Mouse (Mus musculus) brown adipose tissue, adult 24 weeks (tissue): ENCODE measurements around the gene Sox9. TPM values are rescaled to one million over a fixed set of nuclear protein-coding genes. Genes with fewer than 3 reads are reported as not detected.

ENCODE experiments used
- H3K27ac ChIP-seq: fragments of 200-500 bp; replicated peaks from 2 replicates; pipeline ENCODE4 v1.5.1; 2012; ENCODE audit warnings: low read depth, mild to moderate bottlenecking, low read length
- H3K4me1 ChIP-seq: fragments of 200-500 bp; 2 replicates; pipeline ENCODE4 v1.6.1; 2012; ENCODE audit warnings: low read length, mixed read lengths; ENCODE audit not compliant: control insufficient read depth, insufficient read depth, insufficient read length
- H3K4me3 ChIP-seq: fragments of 200-500 bp; 2 replicates; pipeline ENCODE4 v1.5.1; 2012; ENCODE audit warnings: low read depth, mild to moderate bottlenecking, low read length, moderate library complexity; ENCODE audit not compliant: insufficient read depth
- polyA plus RNA-seq: library from polyadenylated mRNA; stranded (reverse); fragments of >200 nt; gene quantifications from 2 replicates; pipeline ENCODE4 v1.2.4, GENCODE M21; 2012; ENCODE audit not compliant: missing spikeins, insufficient read depth, insufficient read length

The Sox9 gene
- polyA plus RNA-seq, 1 experiment: 0.99 TPM

DNA sequence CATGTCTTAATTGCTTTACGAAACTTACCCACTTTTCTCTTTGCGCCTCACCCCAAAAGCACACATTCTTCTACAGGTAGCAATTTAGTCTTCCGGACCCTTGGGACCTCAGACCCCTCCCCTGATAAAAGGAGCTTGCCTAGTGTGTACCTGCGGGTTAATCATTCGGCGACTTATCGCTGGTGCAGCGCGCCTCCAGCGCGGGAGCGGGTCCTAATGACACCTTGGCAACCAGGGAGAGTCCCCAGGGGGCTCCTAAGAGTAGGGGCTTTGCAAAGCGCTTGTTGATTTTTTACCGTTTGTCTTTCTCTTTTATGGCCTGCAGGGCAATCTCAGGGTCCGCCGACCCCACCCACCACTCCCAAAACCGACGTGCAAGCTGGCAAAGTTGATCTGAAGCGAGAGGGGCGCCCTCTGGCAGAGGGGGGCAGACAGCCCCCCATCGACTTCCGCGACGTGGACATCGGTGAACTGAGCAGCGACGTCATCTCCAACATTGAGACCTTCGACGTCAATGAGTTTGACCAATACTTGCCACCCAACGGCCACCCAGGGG, 2.4 kb downstream of the Sox9 start:
- peaks cover 3% of the 10 kb centered on the region; the same call in 1 of the 2 replicates for H3K4me1 ChIP-seq
- H3K4me3 ChIP-seq: no peak overlapping the region
- no peak overlapping the region for H3K27ac ChIP-seq

DNA sequence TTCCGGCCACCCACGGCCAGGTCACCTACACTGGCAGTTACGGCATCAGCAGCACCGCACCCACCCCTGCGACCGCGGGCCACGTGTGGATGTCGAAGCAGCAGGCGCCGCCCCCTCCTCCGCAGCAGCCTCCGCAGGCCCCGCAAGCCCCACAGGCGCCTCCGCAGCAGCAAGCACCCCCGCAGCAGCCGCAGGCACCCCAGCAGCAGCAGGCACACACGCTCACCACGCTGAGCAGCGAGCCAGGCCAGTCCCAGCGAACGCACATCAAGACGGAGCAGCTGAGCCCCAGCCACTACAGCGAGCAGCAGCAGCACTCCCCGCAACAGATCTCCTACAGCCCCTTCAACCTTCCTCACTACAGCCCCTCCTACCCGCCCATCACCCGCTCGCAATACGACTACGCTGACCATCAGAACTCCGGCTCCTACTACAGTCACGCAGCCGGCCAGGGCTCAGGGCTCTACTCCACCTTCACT, 2.9 kb downstream of the Sox9 start:
- Histone ChIP-seq H3K4me1 (peaks cover 3% of the 10 kb centered on the region; the same call in 1 of the 2 replicates), H3K4me3 (no peak overlapping the region), H3K27ac (no peak overlapping the region)

GRCm38 (mm10) chr11:112785581-112785980, 3.6 kb downstream of the Sox9 start:
- Histone ChIP-seq H3K4me1 (peaks cover 3% of the 10 kb centered on the region; the same call in 1 of the 2 replicates), H3K27ac (no peak overlapping the region), H3K4me3 (no peak overlapping the region)

DNA sequence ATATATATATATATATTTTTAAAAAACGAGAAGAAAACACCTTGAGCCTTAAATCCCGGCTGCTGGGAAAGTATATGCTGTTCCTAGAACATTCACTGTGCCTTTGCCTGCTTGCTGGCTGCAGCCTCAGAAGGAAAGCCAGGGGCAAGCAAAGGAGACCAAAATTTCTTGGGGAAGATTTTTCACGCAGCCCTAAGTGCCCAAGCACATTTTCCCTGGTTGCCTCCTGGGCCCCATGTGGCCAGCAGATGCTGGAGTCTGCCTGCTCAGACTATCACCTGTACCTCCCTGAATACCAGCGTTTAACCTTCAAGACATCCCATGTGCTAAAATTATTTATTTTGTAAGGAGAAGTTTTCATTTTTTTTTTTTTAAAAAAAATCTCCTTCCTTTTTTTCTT, 4.4 kb downstream of the Sox9 start:
- no peak overlapping the region for H3K4me3 ChIP-seq
- H3K27ac ChIP-seq: no peak overlapping the region
- peaks cover 3% of the 10 kb centered on the region; the same call in 1 of the 2 replicates for H3K4me1 ChIP-seq

DNA sequence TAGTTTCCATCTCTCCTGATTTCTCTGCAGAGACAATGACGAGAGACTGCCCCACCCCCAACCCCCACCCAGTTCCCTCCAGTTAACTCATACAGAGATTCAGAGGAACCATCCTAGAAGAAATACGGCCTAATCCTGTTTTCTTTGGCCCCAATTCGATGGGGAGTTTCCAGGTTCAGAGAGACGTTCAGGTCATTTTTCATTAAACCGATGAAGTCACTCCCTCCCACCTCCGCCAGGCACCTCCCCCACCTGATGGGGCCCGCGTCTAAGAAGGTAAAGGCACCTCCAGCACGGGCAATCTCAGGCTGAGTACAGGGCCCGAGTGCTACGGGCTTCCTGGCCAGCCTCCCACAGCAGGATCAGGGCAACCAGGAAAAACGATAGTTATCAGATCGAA, 6.3 kb downstream of the Sox9 start:
- Histone ChIP-seq H3K27ac (no peak overlapping the region), H3K4me1 (no peaks in the 10 kb centered on the region; the same call in 1 of the 2 replicates), H3K4me3 (no peak overlapping the region)

DNA sequence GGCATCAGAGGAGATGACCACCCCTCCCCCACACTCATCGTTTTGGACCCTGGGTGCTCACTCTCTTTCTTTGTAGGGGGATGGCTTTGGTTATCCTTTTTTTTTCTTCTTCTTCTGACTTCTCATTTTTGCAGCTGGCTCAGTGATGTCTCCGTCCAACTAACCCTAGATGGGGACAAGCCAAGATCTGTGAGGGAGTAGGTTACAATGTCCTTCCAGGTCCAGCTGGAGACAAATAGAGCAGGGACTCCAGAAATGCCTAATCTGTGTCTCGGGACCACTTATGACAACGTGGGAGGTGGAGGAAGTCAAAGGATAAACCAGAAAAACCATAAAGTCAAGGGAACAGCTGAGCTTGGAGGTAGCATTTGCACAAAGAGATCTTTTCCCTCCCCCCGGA, 14.4 kb downstream of the Sox9 start:
- Histone ChIP-seq H3K4me3 (no peak overlapping the region), H3K27ac (no peak overlapping the region), H3K4me1 (peaks cover 3% of the 10 kb centered on the region; the same call in 1 of the 2 replicates)

DNA sequence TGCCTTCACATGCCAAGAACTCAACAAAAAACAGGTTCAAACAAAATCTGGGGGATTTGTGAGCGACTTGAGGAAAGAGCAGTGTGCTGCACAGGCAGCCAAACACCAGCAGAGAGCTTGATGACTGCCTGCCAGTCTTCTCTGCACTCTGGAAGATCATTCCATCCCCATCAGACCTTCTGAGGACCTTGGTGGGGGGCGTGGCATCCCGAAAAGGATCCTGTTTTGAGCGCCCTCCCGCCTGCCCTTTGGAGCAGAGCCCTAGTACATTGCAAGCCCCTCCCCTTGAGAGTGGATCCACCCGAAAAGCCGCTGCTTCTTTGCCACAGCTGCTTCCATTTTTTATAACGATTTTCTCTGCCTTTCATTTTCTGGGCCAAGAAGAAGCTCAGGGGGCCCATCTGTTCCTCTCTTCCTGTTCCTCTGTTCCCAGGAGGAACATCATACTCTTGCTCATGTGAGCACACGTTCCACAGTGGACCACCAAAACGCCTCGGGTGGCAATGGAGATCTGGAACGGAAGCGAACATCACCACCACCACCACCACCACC, 16.9 kb downstream of the Sox9 start:
- no peak overlapping the region for H3K27ac ChIP-seq
- peaks cover 3% of the 10 kb centered on the region; the same call in 1 of the 2 replicates for H3K4me1 ChIP-seq
- H3K4me3 ChIP-seq: no peak overlapping the region

DNA sequence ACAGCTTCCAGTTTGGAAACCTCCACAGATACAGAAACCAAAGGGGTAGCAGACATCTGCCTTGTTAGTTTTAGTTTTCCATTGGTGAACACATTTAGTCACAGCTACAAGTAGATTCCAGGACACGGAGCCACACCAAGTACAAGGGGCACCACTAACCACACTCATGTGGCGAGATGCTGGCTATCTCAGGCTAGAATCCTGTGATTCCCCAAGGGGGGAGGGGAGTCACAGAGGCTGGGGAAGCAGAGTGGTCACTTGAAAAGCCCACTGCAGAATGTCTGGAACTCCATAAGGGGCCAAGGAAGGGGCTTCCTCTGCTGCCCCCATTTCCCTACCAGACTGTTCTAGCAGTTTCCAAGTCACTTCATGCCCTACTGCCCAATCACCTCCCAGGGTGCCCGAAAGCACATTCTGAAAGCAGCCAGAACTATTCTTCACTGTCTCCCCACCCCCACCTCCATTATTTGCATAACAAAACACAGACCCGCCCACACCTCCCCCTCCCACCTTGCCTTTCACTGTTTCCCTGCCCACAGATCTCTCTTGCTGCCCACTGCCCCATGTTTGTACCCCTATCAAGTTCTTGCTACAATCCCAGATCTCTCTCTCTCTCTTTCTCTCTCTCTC, 19.3 kb downstream of the Sox9 start:
- Histone ChIP-seq H3K4me1 (peaks cover 3% of the 10 kb centered on the region; the same call in 1 of the 2 replicates), H3K27ac (no peak overlapping the region), H3K4me3 (no peak overlapping the region)

DNA sequence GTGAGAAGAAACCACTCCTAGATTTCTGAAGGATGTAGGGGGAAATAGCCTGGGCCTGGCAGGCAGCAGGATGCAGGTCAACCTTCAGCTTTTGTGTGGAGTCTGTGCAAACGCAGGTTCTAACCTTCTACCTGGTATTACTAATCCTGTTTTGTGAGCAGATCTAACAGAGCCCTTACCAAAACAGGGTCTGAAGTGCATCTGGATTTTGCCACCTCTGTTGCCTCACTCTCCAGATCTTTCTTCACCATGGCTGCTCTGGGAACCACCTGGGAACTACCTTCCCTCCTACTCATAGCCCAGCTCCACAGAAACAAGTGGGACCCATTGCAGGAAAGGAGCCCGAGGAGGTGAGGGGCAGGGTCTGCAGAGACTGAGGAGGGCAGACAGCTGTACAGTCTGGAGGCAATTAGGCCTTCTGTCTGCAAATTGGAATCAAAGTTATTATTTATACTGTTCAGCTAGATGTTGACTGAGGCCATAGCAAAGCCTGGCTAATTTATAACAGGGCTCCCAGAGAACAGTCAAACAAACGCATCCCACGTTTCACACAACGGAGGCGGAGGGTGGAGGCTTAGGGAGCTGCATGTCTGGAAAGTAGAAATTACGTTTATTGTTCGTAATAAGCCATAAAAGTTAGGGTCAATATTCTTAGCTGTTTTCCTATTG, 25.9 kb downstream of the Sox9 start:
- H3K27ac ChIP-seq: no peak overlapping the region
- H3K4me1 ChIP-seq: peaks cover 9% of the 10 kb centered on the region
- no peak overlapping the region for H3K4me3 ChIP-seq

GRCm38 (mm10) chr11:112810447-112811151, 28.6 kb downstream of the Sox9 start:
- H3K27ac ChIP-seq: no peak overlapping the region
- no peak overlapping the region for H3K4me3 ChIP-seq
- peaks cover 9% of the 10 kb centered on the region for H3K4me1 ChIP-seq

DNA sequence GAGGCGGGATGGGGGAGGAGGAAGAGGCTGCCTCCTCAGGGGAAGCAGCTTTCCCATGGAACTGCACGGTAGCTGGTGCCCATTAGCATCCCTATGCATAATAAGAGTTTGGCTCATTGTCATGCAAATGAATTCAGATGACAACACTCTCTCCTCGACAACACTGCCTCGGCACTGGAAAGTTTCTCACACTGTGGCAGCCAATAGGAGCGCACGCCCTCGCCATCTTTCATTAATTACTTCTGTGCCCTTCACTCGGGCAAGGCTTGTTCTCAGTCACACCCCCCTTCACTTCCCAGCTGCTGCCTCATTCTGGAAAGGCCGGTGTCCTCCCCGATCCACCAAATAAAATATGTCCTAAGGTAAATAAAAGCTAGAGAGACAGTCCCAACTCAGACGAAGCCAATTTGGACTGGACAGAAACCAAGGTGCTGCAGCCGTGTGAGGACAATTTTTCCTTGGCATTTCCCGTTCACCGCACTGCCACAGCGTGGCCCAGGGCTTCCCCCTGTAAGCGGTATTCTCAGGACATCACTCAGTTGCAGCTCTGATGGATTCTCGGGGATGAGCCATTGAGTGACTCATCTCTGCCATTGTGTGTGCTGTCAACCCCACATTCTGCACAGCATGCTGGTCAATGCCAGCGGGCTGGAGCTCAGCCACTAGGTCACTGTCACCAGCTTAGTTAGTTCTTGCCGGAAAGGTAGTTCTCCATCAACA, 29.3 kb downstream of the Sox9 start:
- Histone ChIP-seq H3K4me1 (peaks cover 9% of the 10 kb centered on the region), H3K27ac (no peak overlapping the region), H3K4me3 (no peak overlapping the region)

DNA sequence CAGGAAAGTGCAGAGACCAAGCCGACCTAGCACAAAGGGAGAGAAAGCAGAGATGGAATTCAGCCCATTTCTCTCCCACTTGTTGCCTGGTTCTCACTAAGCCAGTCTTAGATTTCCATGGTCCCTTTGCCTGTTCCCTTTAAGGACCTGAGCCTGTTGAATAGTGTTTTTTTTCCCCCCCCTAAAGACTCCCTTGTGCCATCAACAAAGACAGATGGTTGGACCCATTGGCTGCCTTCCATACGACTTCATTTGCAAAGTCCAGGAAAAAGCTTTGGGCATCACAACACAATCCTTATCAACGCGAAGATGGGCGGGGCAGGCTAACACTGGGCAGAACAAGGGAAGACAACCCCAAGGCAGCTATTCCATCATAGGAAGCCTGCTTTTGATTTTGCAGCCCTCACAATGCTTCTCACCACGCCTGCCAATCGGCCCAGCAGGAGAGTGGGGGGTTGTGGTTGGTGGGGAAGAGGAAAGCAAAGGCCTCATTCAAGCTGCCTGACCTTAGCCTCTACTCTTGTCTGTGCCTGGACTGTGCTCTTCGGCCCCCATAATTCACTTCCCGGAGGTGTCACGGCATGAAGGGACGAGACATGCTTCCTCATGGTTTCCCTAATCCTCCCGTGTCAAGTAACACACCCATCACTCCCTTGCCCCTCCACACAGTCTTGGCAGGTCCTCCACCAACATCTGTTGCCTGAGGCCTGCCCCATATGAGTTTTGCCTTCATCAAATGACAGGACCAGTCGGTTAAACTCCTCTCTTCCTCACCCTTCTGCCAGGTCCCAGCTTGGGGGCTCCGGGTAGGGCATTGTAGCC, 36.0 kb downstream of the Sox9 start:
- Histone ChIP-seq H3K4me1 (peaks cover 8% of the 10 kb centered on the region; the same call in 1 of the 2 replicates), H3K27ac (no peak overlapping the region), H3K4me3 (no peak overlapping the region)

DNA sequence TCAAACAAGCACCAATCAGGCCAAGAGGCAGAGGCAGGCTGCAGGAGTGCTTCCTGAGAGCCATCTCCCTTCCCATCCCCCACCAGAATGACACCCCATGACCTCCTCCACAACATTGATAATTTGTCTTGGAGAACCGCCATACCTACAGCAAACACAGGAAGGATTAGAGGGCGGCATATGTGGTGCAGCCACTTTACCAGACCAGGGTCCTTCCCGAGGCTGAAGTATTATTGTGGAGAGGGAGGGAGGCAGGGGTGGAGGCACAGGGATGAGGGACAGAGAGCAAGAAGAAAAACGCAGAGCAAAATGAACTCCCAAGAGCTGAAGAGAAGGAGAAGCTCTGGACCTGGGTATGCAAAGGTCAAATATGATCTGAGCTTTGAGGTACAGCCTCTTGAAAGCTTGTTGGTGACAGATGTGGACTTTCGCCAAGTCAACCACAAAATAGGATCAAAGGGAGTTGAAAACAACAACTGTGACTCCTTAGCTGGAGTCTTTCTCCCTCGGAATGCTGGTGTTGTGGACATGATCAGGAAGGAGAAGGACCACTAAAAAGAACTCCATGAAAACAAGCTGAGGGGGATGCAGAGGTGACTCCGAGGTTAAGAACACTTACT, 36.7 kb downstream of the Sox9 start:
- Histone ChIP-seq H3K27ac (no peak overlapping the region), H3K4me1 (peaks cover 8% of the 10 kb centered on the region; the same call in 1 of the 2 replicates), H3K4me3 (no peak overlapping the region)
